Mouse (Mus musculus): ENCODE results near the gene Mmp15. TPM values are rescaled to one million over a fixed set of nuclear protein-coding genes. Genes with fewer than 3 reads are reported as not detected.

Gene Mmp15
- under 1 TPM; 0.39 to 0.96 TPM for polyA plus RNA-seq (2017; shearing (Covaris generic))

GRCm38 (mm10) chr8:95352151-95352870 is at the start of gene Mmp15:
Gene Mmp15, plus strand, starts transcription at chr8:95352268.

DNA sequence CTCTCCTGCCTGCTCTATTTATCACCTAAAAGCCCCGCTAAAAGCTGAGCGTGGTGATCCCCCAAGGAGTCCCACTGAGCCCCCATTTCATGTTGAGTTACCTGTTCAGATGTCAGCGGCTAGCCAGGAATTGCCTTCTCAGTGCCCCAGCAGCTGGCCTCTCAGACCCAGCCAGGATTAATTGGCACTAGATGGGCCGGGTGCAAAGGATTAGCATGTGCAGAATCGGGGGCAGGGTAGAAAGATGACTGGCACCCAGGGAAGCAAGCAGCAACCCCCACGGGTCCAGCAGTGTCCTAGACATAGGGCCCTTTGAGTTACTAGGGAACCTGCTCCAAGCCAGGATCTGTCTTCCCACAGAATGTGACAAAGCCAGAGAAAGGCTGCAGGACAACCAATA is 45.6 kb upstream of the Mmp15 start, which contains the start of gene Cngb1:
TSS of gene Cngb1 (minus strand) at position 155 of the 400 bp plus-strand sequence.

DNA sequence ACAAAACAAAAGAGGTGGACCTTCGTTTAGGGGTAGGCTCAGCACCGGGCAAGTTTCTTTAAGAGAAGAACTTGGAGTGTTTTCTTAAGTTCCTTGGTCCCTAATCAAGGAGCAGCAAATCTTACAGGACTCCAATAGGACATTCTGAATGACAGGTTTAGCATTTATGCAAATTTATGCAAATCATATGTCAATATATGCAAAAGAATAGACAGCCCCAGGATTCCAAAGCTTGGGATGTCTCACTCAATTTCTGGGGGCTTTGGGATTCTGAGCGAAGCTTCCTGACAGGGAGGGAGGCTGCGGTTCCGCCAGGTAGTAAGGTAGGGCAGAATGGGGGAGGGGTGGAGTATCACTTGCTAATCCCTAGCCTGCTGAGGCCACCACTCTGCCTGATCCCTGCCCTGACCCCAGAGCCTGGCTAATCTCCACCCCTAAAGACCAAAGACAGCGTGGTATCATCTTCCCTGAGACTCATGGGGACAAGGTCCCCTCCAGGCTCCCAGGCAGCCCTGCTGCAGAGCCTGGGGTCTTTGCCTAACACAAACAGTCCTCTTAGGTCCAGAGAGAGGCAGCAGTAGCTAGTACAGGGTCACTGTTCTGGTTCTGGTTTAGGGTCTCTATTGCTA is 41.6 kb upstream of the Mmp15 start, which contains the start of gene Tepp:
TSS of gene Tepp (plus strand) at position 225 of the 629 bp plus-strand sequence.

GRCm38 (mm10) chr8:95331720-95332436 is 20.2 kb upstream of the Mmp15 start, which contains the start of the genes Zfp319 and Usb1:
Gene Zfp319, minus strand, starts transcription at chr8:95331950.
Gene Usb1, plus strand, starts transcription at chr8:95332284.

Other genes starting within 250 kb of the Mmp15 start
- 1 to 10 TPM; 1.5 to 2.6 TPM for gene Kifc3, start 149.5 kb upstream of the Mmp15 start, polyA plus RNA-seq (2017; shearing (Covaris generic))
- under 1 TPM; 0.39 to 0.40 TPM for gene Cngb1, start 45.7 kb upstream of the Mmp15 start, polyA plus RNA-seq (2017; shearing (Covaris generic))
- not detected for gene Tepp, start 41.7 kb upstream of the Mmp15 start, polyA plus RNA-seq (2017; shearing (Covaris generic))
- gene Zfp319, start 20.3 kb upstream of the Mmp15 start, polyA plus RNA-seq (2017; shearing (Covaris generic)), result 10 to 100 TPM; 10.4 to 12.1 TPM
- gene Usb1, start 20.0 kb upstream of the Mmp15 start, polyA plus RNA-seq (2017; shearing (Covaris generic)), result 10 to 100 TPM; 54.9 to 65.6 TPM
- gene Cfap20, start 82.6 kb downstream of the Mmp15 start, polyA plus RNA-seq (2017; shearing (Covaris generic)), result 10 to 100 TPM; 47.2 to 47.4 TPM
- 10 to 100 TPM; 31.1 to 39.2 TPM for gene Csnk2a2, start 137.8 kb downstream of the Mmp15 start, polyA plus RNA-seq (2017; shearing (Covaris generic))
- gene Ccdc113, start 181.8 kb downstream of the Mmp15 start, polyA plus RNA-seq (2017; shearing (Covaris generic)), result not detected
- gene Prss54, start 224.1 kb downstream of the Mmp15 start, polyA plus RNA-seq (2017; shearing (Covaris generic)), result 1 to 10 TPM in 1 of 2 experiments, under 1 TPM in 1; 0.35 to 1.9 TPM